Mouse (Mus musculus) neural tube, embryonic 13.5 days (tissue): ENCODE measurements around the gene Myo10. TPM values are rescaled to one million over a fixed set of nuclear protein-coding genes. Genes with fewer than 3 reads are reported as not detected.

Experiments used
- ATAC-seq: fragments of 200-750 bp; cut with Nextera tagmentation; 2 replicates; pipeline ENCODE4 v1.8.0; 2017; ENCODE audit warnings: low read depth, mild to moderate bottlenecking, moderate TSS enrichment, moderate library complexity
- H3K27ac ChIP-seq: fragments of 300-500 bp; sonication (generic); replicated peaks from 2 replicates; pipeline ENCODE4 v1.5.1; 2015; ENCODE audit warnings: moderate library complexity, mild to moderate bottlenecking, inconsistent platforms
- H3K27me3 ChIP-seq: fragments of 300-500 bp; sonication (generic); 2 replicates; pipeline ENCODE4 v1.6.1; 2015; ENCODE audit warnings: mild to moderate bottlenecking, inconsistent platforms
- H3K36me3 ChIP-seq: fragments of 300-500 bp; sonication (generic); 2 replicates; pipeline ENCODE4 v1.6.1; 2015; ENCODE audit warnings: mild to moderate bottlenecking, inconsistent platforms
- H3K4me1 ChIP-seq: fragments of 300-500 bp; sonication (generic); replicated peaks from 2 replicates; pipeline ENCODE4 v1.6.1; 2015; ENCODE audit warnings: inconsistent platforms
- H3K4me2 ChIP-seq: fragments of 300-500 bp; sonication (generic); 2 replicates; pipeline ENCODE4 v1.6.1; 2015; ENCODE audit warnings: inconsistent platforms, mild to moderate bottlenecking, moderate library complexity
- H3K4me3 ChIP-seq: fragments of 300-500 bp; sonication (generic); 2 replicates; pipeline ENCODE4 v1.5.1; 2015; ENCODE audit warnings: mild to moderate bottlenecking, inconsistent platforms
- H3K9ac ChIP-seq: fragments of 300-500 bp; sonication (generic); 2 replicates; pipeline ENCODE4 v1.6.1; 2015; ENCODE audit warnings: moderate library complexity, mild to moderate bottlenecking, inconsistent platforms
- H3K9me3 ChIP-seq: fragments of 300-500 bp; sonication (generic); 2 replicates; pipeline ENCODE4 v1.6.1; 2016; ENCODE audit warnings: inconsistent platforms
- WGBS: fragments of 180-500 bp; shearing (Covaris S2); methylation state at CpG from one replicate; pipeline ENCODE4 v1.1.7; 2015; 5-methylcytosine and 5-hydroxymethylcytosine counted together
- polyA plus RNA-seq: library from polyadenylated mRNA; unstranded; fragments of >200 nt; fragmentation: Nextera tagmentation; extraction: Ambion mirVana; gene quantifications from 2 replicates; pipeline ENCODE4 v1.2.1, GENCODE M21; 2015

Gene Myo10
- polyA plus RNA-seq, 1 experiment from 2014 or later = 23.7 TPM

- H3K27me3 ChIP-seq = no peaks in the 10 kb centered on the region
- 90% methylated on average over 5 of the region's 5 CpGs for whole genome bisulfite sequencing
- no peak overlapping the region for H3K27ac ChIP-seq
- no peak overlapping the region for H3K4me2 ChIP-seq
- H3K36me3 ChIP-seq = no peaks in the 10 kb centered on the region
- no peak for ATAC-seq
- H3K9ac ChIP-seq = no peak overlapping the region
- peaks cover 25% of the 10 kb centered on the region for H3K4me1 ChIP-seq
- no peak overlapping the region for H3K4me3 ChIP-seq
- no peaks in the 10 kb centered on the region for H3K9me3 ChIP-seq
Measured at GRCm38 (mm10) chr15:25639217-25639616, 16.9 kb downstream of the Myo10 start.

GRCm38 (mm10) chr15:25640840-25641752 lies 18.8 kb downstream of the Myo10 start:
- no peak overlapping the region for H3K9ac ChIP-seq

GRCm38 (mm10) chr15:25642214-25643058 lies 20.1 kb downstream of the Myo10 start:
- no peak overlapping the region for H3K4me3 ChIP-seq
- H3K9me3 ChIP-seq = no peaks in the 10 kb centered on the region
- H3K36me3 ChIP-seq = no peaks in the 10 kb centered on the region
- no peak overlapping the region for H3K9ac ChIP-seq
- H3K27me3 ChIP-seq = no peaks in the 10 kb centered on the region
- 46% methylated on average over 9 of the region's 9 CpGs for WGBS
- H3K4me1 ChIP-seq = peaks cover 25% of the 10 kb centered on the region
- H3K4me2 ChIP-seq = no peak overlapping the region
- peak; percentile 74; the same call in 1 of the 2 replicates for ATAC-seq
- no peak overlapping the region for H3K27ac ChIP-seq

More at GRCm38 (mm10) chr15:25640840-25641752, 18.8 kb downstream of the Myo10 start:
- no peak overlapping the region for H3K4me2 ChIP-seq
- WGBS = 86% methylated on average over 12 of the region's 12 CpGs
- no peaks in the 10 kb centered on the region for H3K9me3 ChIP-seq
- no peak overlapping the region for H3K27ac ChIP-seq
- H3K27me3 ChIP-seq = no peaks in the 10 kb centered on the region
- no peak overlapping the region for H3K4me3 ChIP-seq
- no peak for ATAC-seq
- H3K4me1 ChIP-seq = peaks cover 25% of the 10 kb centered on the region
- no peaks in the 10 kb centered on the region for H3K36me3 ChIP-seq

GRCm38 (mm10) chr15:25645862-25646261 lies 23.5 kb downstream of the Myo10 start:
- Histone ChIP-seq H3K4me3 (no peak overlapping the region), H3K27me3 (no peaks in the 10 kb centered on the region), H3K9ac (no peak overlapping the region), H3K4me1 (peaks cover 24% of the 10 kb centered on the region), H3K27ac (no peak overlapping the region), H3K36me3 (no peaks in the 10 kb centered on the region), H3K4me2 (no peak overlapping the region), H3K9me3 (no peaks in the 10 kb centered on the region)
- no peak for ATAC-seq
- WGBS = 89% methylated on average over 4 of the region's 4 CpGs

- Histone ChIP-seq H3K4me1 (0 out of 2 replicates have a peak, but pooled peaks cover under 1% of the 10 kb centered on the region), H3K9ac (no peak overlapping the region), H3K4me2 (no peak overlapping the region), H3K36me3 (no peaks in the 10 kb centered on the region), H3K27ac (no peak overlapping the region), H3K9me3 (no peaks in the 10 kb centered on the region), H3K4me3 (no peak overlapping the region), H3K27me3 (no peaks in the 10 kb centered on the region)
- WGBS = 78% methylated on average over 2 of the region's 2 CpGs
- no peak for ATAC-seq
Measured at GRCm38 (mm10) chr15:25648287-25648686, 26.0 kb downstream of the Myo10 start.

GRCm38 (mm10) chr15:25650371-25650770 lies 28.0 kb downstream of the Myo10 start:
- no peaks in the 10 kb centered on the region for H3K36me3 ChIP-seq
- H3K4me2 ChIP-seq = no peak overlapping the region
- H3K9me3 ChIP-seq = no peaks in the 10 kb centered on the region
- WGBS = 79% methylated on average over 5 of the region's 5 CpGs
- no peak overlapping the region for H3K9ac ChIP-seq
- no peak overlapping the region for H3K27ac ChIP-seq
- ATAC-seq = no peak
- H3K27me3 ChIP-seq = no peaks in the 10 kb centered on the region
- H3K4me3 ChIP-seq = no peak overlapping the region
- no peaks in the 10 kb centered on the region for H3K4me1 ChIP-seq

GRCm38 (mm10) chr15:25651820-25652219 lies 29.5 kb downstream of the Myo10 start:
- ATAC-seq = no peak
- Histone ChIP-seq H3K36me3 (no peaks in the 10 kb centered on the region), H3K4me3 (no peak overlapping the region), H3K4me2 (no peak overlapping the region), H3K27me3 (no peaks in the 10 kb centered on the region), H3K4me1 (no peaks in the 10 kb centered on the region), H3K9me3 (no peaks in the 10 kb centered on the region), H3K9ac (no peak overlapping the region), H3K27ac (no peak overlapping the region)
- 48% methylated on average over 7 of the region's 7 CpGs for WGBS

GRCm38 (mm10) chr15:25652368-25652767 lies 30.0 kb downstream of the Myo10 start:
- H3K4me3 ChIP-seq = no peak overlapping the region
- no peak for ATAC-seq
- no peaks in the 10 kb centered on the region for H3K9me3 ChIP-seq
- WGBS = 50% methylated on average over 5 of the region's 5 CpGs
- no peaks in the 10 kb centered on the region for H3K36me3 ChIP-seq
- H3K4me1 ChIP-seq = no peaks in the 10 kb centered on the region
- no peaks in the 10 kb centered on the region for H3K27me3 ChIP-seq
- H3K27ac ChIP-seq = no peak overlapping the region
- H3K9ac ChIP-seq = no peak overlapping the region
- H3K4me2 ChIP-seq = no peak overlapping the region

GRCm38 (mm10) chr15:25652933-25653332 lies 30.6 kb downstream of the Myo10 start:
- no peaks in the 10 kb centered on the region for H3K36me3 ChIP-seq
- no peak for ATAC-seq
- no peak overlapping the region for H3K4me2 ChIP-seq
- H3K27me3 ChIP-seq = no peaks in the 10 kb centered on the region
- H3K9ac ChIP-seq = no peak overlapping the region
- H3K9me3 ChIP-seq = no peaks in the 10 kb centered on the region
- H3K4me3 ChIP-seq = no peak overlapping the region
- no peaks in the 10 kb centered on the region for H3K4me1 ChIP-seq
- WGBS = 84% methylated on average over 6 of the region's 6 CpGs
- H3K27ac ChIP-seq = no peak overlapping the region

GRCm38 (mm10) chr15:25653680-25654079 lies 31.4 kb downstream of the Myo10 start:
- Histone ChIP-seq H3K9ac (no peak overlapping the region), H3K36me3 (no peaks in the 10 kb centered on the region), H3K4me2 (no peak overlapping the region), H3K9me3 (no peaks in the 10 kb centered on the region), H3K27ac (no peak overlapping the region), H3K4me3 (no peak overlapping the region), H3K4me1 (no peaks in the 10 kb centered on the region), H3K27me3 (no peaks in the 10 kb centered on the region)
- no peak for ATAC-seq
- 43% methylated on average over 5 of the region's 5 CpGs for WGBS

- Histone ChIP-seq H3K4me3 (no peak overlapping the region), H3K27me3 (no peaks in the 10 kb centered on the region), H3K9me3 (no peaks in the 10 kb centered on the region), H3K36me3 (no peaks in the 10 kb centered on the region), H3K4me2 (no peak overlapping the region), H3K27ac (no peak overlapping the region), H3K9ac (no peak overlapping the region), H3K4me1 (no peaks in the 10 kb centered on the region)
- WGBS = 40% methylated on average over 8 of the region's 8 CpGs
- ATAC-seq = no peak
Measured at GRCm38 (mm10) chr15:25662833-25663519, 40.7 kb downstream of the Myo10 start.
